7 mouse cellular contexts compared by ENCODE assay signal in genomic region chr9:51008841-51009655, GRCm38 (mm10). TPM values are rescaled to one million over a fixed set of nuclear protein-coding genes. Genes with fewer than 3 reads are reported as not detected.
DNase-seq lines count a peak whose midpoint lies in the region; ATAC-seq and TF ChIP-seq lines count a peak whose summit lies in the region.

Gene Sik2, minus strand, starts transcription at chr9:51009073.

- WGBS in intestine, postnatal 0 days, result under 1% methylated on average over 63 of the region's 85 CpGs
- 1% methylated on average over 75 of the region's 85 CpGs for WGBS in limb, embryonic 10.5 days
- WGBS in midbrain, embryonic 13.5 days, result under 1% methylated on average over 47 of the region's 85 CpGs

- H3K27ac ChIP-seq in intestine, postnatal 0 days (ENCODE audit: low read depth, low read length), result peak within 1 kb of the TSS; percentile 81
- peak within 1 kb of the TSS; percentile 94 for H3K27ac ChIP-seq in limb, embryonic 10.5 days
- peak within 1 kb of the TSS; percentile 83 for H3K27ac ChIP-seq in midbrain, embryonic 13.5 days

- H3K36me3 ChIP-seq in intestine, postnatal 0 days (ENCODE audit: control insufficient read depth, insufficient read depth), result no peaks in the 10 kb centered on the region
- H3K36me3 ChIP-seq in limb, embryonic 10.5 days, result no peaks in the 10 kb centered on the region
- H3K36me3 ChIP-seq in midbrain, embryonic 13.5 days, result no peaks in the 10 kb centered on the region

- peak within 1 kb of the TSS; percentile 95 for H3K4me2 ChIP-seq in intestine, postnatal 0 days (replicated peaks; ENCODE audit: low read depth)
- H3K4me2 ChIP-seq in midbrain, embryonic 13.5 days (replicated peaks), result peak within 1 kb of the TSS; percentile 70

- peak; percentile 98 for ATAC-seq in intestine, postnatal 0 days
- ATAC-seq in midbrain, embryonic 13.5 days, result peak; percentile 97

- H3K4me3 ChIP-seq in intestine, postnatal 0 days (ENCODE audit: low read depth, low read length), result peak within 1 kb of the TSS; percentile 78
- H3K4me3 ChIP-seq in limb, embryonic 10.5 days, result peak within 1 kb of the TSS; percentile 93
- H3K4me3 ChIP-seq in midbrain, embryonic 13.5 days (replicated peaks), result peak within 1 kb of the TSS; percentile 88

- DNase-seq in adrenal gland, adult 8-10 months, result peak; percentile 84
- DNase-seq in embryo, embryonic 9.5 days (ENCODE audit: extremely low spot score), result peak; percentile 96
- DNase-seq in gonadal fat pad, adult 2 months (ENCODE audit: low read depth), result no peak
- DNase-seq in limb, embryonic 10.5 days (ENCODE audit: low spot score), result peak; percentile 97
- DNase-seq in spleen, adult 12 weeks (ENCODE audit: low spot score), result peak; percentile 81

- no peaks in the 10 kb centered on the region for H3K27me3 ChIP-seq in intestine, postnatal 0 days (replicated peaks; ENCODE audit: control insufficient read depth, insufficient read depth, low read length)
- H3K27me3 ChIP-seq in limb, embryonic 10.5 days (ENCODE audit: low read depth, poor library complexity, severe bottlenecking), result peaks cover 4% of the 10 kb centered on the region; the same call in 1 of the 2 replicates
- peaks cover 6% of the 10 kb centered on the region; the same call in 1 of the 2 replicates for H3K27me3 ChIP-seq in midbrain, embryonic 13.5 days

- TF ChIP-seq CTCF in intestine, postnatal 0 days (IDR thresholded peaks at IDR 0.05; ENCODE audit: low read depth), result peak; percentile 97

- 0 out of 2 replicates have a peak, but pooled peaks cover 2% of the 10 kb centered on the region for H3K4me1 ChIP-seq in intestine, postnatal 0 days (replicated peaks; ENCODE audit: control insufficient read depth, insufficient read depth, low read length)
- peaks cover 12% of the 10 kb centered on the region for H3K4me1 ChIP-seq in limb, embryonic 10.5 days
- H3K4me1 ChIP-seq in midbrain, embryonic 13.5 days (replicated peaks), result peaks cover 12% of the 10 kb centered on the region

- H3K9me3 ChIP-seq in intestine, postnatal 0 days (ENCODE audit: control insufficient read depth), result no peaks in the 10 kb centered on the region
- H3K9me3 ChIP-seq in limb, embryonic 10.5 days (replicated peaks), result no peaks in the 10 kb centered on the region
- H3K9me3 ChIP-seq in midbrain, embryonic 13.5 days, result no peaks in the 10 kb centered on the region

- H3K9ac ChIP-seq in intestine, postnatal 0 days (ENCODE audit: low read depth, low read length), result peak within 1 kb of the TSS; percentile 78
- peak within 1 kb of the TSS; percentile 91 for H3K9ac ChIP-seq in midbrain, embryonic 13.5 days (replicated peaks)

RNA-seq across cellular contexts. Expression of gene Sik2, which starts in this region (rescaled TPM):
- 10 to 100 TPM; 58.6 to 85.4 (median 73.7) TPM for total RNA-seq in adrenal gland, adult 8-10 months (2022)
- polyA plus RNA-seq in gonadal fat pad, adult 2 months (2012; rRNA removed), result 80.9 and 88.1 TPM in 2 replicates
- polyA plus RNA-seq in intestine, postnatal 0 days (2015; fragmentation: Nextera tagmentation; extraction: Ambion mirVana), result 8.0 and 9.2 TPM in 2 replicates
- polyA plus RNA-seq in limb, embryonic 10.5 days (2016; fragmentation: Nextera tagmentation; extraction: Ambion mirVana), result 13.2 and 16.7 TPM in 2 replicates
- polyA plus RNA-seq in midbrain, embryonic 13.5 days (2015; fragmentation: Nextera tagmentation; extraction: Ambion mirVana), result 10.3 and 14.5 TPM in 2 replicates
